Mouse (Mus musculus) heart, embryonic 16.5 days (tissue): ENCODE results near the gene Slc22a21. TPM values are rescaled to one million over a fixed set of nuclear protein-coding genes. Genes with fewer than 3 reads are reported as not detected.

Experiments
- ATAC-seq: fragments of 200-750 bp; cut with Nextera tagmentation; replicated peaks from 2 replicates; pipeline ENCODE4 v1.8.0; 2017; ENCODE audit warnings: moderate number of reproducible peaks; ENCODE audit not compliant: insufficient read depth, low FRiP score; ENCODE audit errors: extremely low read depth
- H3K27ac ChIP-seq: fragments of 300-500 bp; sonication (generic); 2 replicates; pipeline ENCODE4 v1.5.1; 2014; ENCODE audit warnings: mild to moderate bottlenecking, low read length, control low read depth, moderate library complexity
- H3K27me3 ChIP-seq: fragments of 300-500 bp; sonication (generic); 2 replicates; pipeline ENCODE4 v1.6.1; 2014; ENCODE audit warnings: low read length, mixed read lengths; ENCODE audit not compliant: control insufficient read depth, insufficient read depth
- H3K36me3 ChIP-seq: fragments of 300-500 bp; sonication (generic); 2 replicates; pipeline ENCODE4 v1.6.1; 2014; ENCODE audit not compliant: control insufficient read depth, insufficient read depth
- H3K4me1 ChIP-seq: fragments of 300-500 bp; sonication (generic); 2 replicates; pipeline ENCODE4 v1.6.1; 2014; ENCODE audit warnings: low read length, mixed read lengths; ENCODE audit not compliant: control insufficient read depth, insufficient read depth
- H3K4me2 ChIP-seq: fragments of 300-500 bp; sonication (generic); 2 replicates; pipeline ENCODE4 v1.6.1; 2014; ENCODE audit warnings: low read depth, mild to moderate bottlenecking, control low read depth, low read length
- H3K4me3 ChIP-seq: fragments of 300-500 bp; sonication (generic); 2 replicates; pipeline ENCODE4 v1.5.1; 2014; ENCODE audit warnings: mild to moderate bottlenecking, control low read depth, low read length
- H3K9ac ChIP-seq: fragments of 300-500 bp; sonication (generic); 2 replicates; pipeline ENCODE4 v1.6.1; 2014; ENCODE audit warnings: low read length, control low read depth
- H3K9me3 ChIP-seq: fragments of 300-500 bp; sonication (generic); replicated peaks from 2 replicates; pipeline ENCODE4 v1.6.1; 2016; ENCODE audit warnings: low read length; ENCODE audit not compliant: control insufficient read depth
- WGBS: fragments of 180-500 bp; shearing (Covaris S2); extraction: QIAGEN DNeasy Blood & Tissue Kit; methylation state at CpG from one replicate; pipeline ENCODE4 v1.1.7; 2014; 5-methylcytosine and 5-hydroxymethylcytosine counted together
- polyA plus RNA-seq: library from polyadenylated mRNA; unstranded; fragments of >200 nt; fragmentation: Nextera tagmentation; extraction: Ambion mirVana; gene quantifications from 2 replicates; pipeline ENCODE4 v1.2.1, GENCODE M21; 2015

Gene Slc22a21
- polyA plus RNA-seq, 1 experiment from 2014 or later, result 2.0 TPM

DNA sequence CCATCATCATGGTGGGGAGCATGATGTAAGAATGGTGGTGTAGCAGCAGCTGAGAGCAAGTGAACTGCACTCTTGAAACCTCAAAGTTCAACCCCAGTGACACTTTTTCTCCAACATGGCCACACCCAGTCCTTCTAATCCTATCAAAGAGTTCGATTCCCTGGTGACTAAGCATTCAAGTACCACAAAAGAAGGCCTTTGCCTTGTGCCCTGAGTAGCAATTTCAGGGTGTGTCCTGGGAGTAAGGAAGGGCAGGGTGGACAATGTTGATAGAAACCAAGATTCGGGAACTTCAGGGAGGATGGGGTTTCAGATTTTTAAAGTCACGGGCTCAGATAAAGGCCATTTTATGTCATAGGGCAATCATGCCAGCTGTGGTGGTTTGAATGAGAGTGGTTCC, 50.4 kb downstream of the Slc22a21 start:
- Histone ChIP-seq H3K27me3 (no peaks in the 10 kb centered on the region), H3K4me3 (no peak overlapping the region), H3K4me2 (no peak overlapping the region), H3K9me3 (no peaks in the 10 kb centered on the region; the same call in 1 of the 2 replicates), H3K4me1 (peaks cover 6% of the 10 kb centered on the region; the same call in 1 of the 2 replicates), H3K36me3 (no peaks in the 10 kb centered on the region), H3K27ac (no peak overlapping the region), H3K9ac (no peak overlapping the region)
- no peak for ATAC-seq
- WGBS, result 90% methylated on average over 3 of the region's 3 CpGs

- 69% methylated on average over 3 of the region's 3 CpGs for WGBS
- Histone ChIP-seq H3K4me1 (peaks cover 6% of the 10 kb centered on the region; the same call in 1 of the 2 replicates), H3K27ac (no peak overlapping the region), H3K4me2 (no peak overlapping the region), H3K4me3 (no peak overlapping the region), H3K36me3 (no peaks in the 10 kb centered on the region), H3K9me3 (no peaks in the 10 kb centered on the region; the same call in 1 of the 2 replicates), H3K9ac (no peak overlapping the region), H3K27me3 (no peaks in the 10 kb centered on the region)
- no peak for ATAC-seq
Measured at GRCm38 (mm10) chr11:53928585-53928984, 51.5 kb downstream of the Slc22a21 start.

DNA sequence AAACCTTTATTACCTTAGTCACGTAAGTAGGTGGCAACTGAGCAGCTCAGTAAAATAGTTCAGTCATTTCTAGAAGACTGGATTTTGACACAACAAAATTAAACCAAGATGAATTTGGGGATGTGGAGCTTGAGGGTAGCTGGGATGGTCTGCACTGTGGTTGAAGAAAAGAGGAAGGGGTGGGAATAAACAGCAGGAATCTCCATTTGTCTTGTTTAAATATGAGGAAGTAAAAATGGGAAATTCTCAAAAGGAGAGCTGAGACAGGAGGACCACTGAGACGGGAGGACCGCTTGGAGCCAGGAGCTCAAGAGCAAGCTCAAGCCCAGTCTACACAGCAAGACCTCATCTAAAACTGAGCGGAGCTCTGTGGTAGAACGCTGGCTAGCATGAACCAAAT, 53.8 kb downstream of the Slc22a21 start:
- ATAC-seq, result no peak
- WGBS, result 87% methylated on average over 5 of the region's 5 CpGs
- no peaks in the 10 kb centered on the region for H3K36me3 ChIP-seq
- H3K4me2 ChIP-seq, result no peak overlapping the region
- H3K27ac ChIP-seq, result no peak overlapping the region
- peaks cover 2% of the 10 kb centered on the region; the same call in 1 of the 2 replicates for H3K4me1 ChIP-seq
- H3K9ac ChIP-seq, result no peak overlapping the region
- H3K4me3 ChIP-seq, result no peak overlapping the region
- H3K9me3 ChIP-seq, result no peaks in the 10 kb centered on the region; the same call in 1 of the 2 replicates
- H3K27me3 ChIP-seq, result no peaks in the 10 kb centered on the region

- H3K4me3 ChIP-seq, result no peak overlapping the region
- H3K9ac ChIP-seq, result no peak overlapping the region
- H3K36me3 ChIP-seq, result no peaks in the 10 kb centered on the region
- no peak for ATAC-seq
- no peaks in the 10 kb centered on the region for H3K27me3 ChIP-seq
- H3K4me1 ChIP-seq, result no peaks in the 10 kb centered on the region
- H3K9me3 ChIP-seq, result no peaks in the 10 kb centered on the region
- H3K4me2 ChIP-seq, result no peak overlapping the region
- WGBS, result 90% methylated on average over 4 of the region's 4 CpGs
- H3K27ac ChIP-seq, result no peak overlapping the region
Measured at GRCm38 (mm10) chr11:53918851-53919250, 61.3 kb downstream of the Slc22a21 start.

DNA sequence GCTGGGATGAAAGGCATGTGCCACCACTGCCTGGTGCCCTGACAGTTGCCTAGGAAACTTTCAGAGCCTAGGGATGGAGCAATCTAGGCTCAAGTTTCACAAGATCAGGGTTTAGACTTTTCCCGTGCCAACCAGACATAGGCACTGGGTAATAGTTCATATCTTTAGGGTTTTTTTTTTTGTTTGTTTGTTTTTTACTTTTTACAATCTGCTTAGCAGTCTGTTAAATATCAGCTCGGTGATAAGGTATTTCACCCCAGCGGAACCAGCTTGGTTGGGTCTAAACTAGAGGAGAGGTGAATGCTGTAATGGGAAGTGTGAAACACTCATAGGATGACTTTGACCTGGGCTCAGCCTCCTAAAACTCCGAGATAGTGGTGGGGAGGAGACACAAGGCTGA, 69.1 kb downstream of the Slc22a21 start:
- no peaks in the 10 kb centered on the region for H3K9me3 ChIP-seq
- no peak overlapping the region for H3K27ac ChIP-seq
- H3K9ac ChIP-seq, result no peak overlapping the region
- H3K27me3 ChIP-seq, result no peaks in the 10 kb centered on the region
- H3K4me2 ChIP-seq, result no peak overlapping the region
- no peak for ATAC-seq
- no peak overlapping the region for H3K4me3 ChIP-seq
- no peaks in the 10 kb centered on the region for H3K36me3 ChIP-seq
- 53% methylated on average over 4 of the region's 4 CpGs for WGBS
- H3K4me1 ChIP-seq, result no peaks in the 10 kb centered on the region

DNA sequence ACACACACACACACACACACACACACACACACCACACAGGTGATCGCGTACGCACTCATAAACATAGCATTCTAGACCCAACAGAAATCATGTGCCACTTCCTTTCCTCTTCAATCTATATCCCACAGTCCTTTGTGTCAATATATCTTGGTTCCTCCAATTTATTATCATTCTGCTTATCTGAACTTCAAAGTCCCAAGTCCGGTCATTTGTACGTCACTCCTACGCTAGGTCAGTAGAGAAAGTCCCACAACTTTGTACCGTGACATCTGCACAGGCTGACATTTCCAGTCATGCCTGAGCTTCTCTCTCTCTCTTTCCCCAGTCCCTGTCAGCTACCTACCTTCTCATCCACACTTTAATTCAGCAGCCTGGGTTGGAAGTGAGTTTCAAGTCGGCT, 71.4 kb downstream of the Slc22a21 start:
- H3K9me3 ChIP-seq, result no peaks in the 10 kb centered on the region
- H3K27me3 ChIP-seq, result no peaks in the 10 kb centered on the region
- peaks cover 9% of the 10 kb centered on the region for H3K4me1 ChIP-seq
- WGBS, result 78% methylated on average over 8 of the region's 8 CpGs
- no peaks in the 10 kb centered on the region for H3K36me3 ChIP-seq
- no peak overlapping the region for H3K9ac ChIP-seq
- H3K4me3 ChIP-seq, result no peak overlapping the region
- no peak for ATAC-seq
- no peak overlapping the region for H3K27ac ChIP-seq
- H3K4me2 ChIP-seq, result no peak overlapping the region

- Histone ChIP-seq H3K4me3 (no peak overlapping the region), H3K9me3 (no peaks in the 10 kb centered on the region), H3K27me3 (no peaks in the 10 kb centered on the region), H3K9ac (no peak overlapping the region), H3K27ac (no peak overlapping the region), H3K4me1 (peaks cover 10% of the 10 kb centered on the region), H3K36me3 (no peaks in the 10 kb centered on the region), H3K4me2 (no peak overlapping the region)
- no peak; the same call in 1 of the 2 replicates for ATAC-seq
- 78% methylated on average over 9 of the region's 9 CpGs for WGBS
Measured at GRCm38 (mm10) chr11:53904534-53904925, 75.6 kb downstream of the Slc22a21 start.

- Histone ChIP-seq H3K9ac (no peak overlapping the region), H3K27ac (0 out of 2 replicates have a peak overlapping the region, but pooled peaks have one; percentile 4)
Measured at GRCm38 (mm10) chr11:53903781-53904533, 76.2 kb downstream of the Slc22a21 start.

DNA sequence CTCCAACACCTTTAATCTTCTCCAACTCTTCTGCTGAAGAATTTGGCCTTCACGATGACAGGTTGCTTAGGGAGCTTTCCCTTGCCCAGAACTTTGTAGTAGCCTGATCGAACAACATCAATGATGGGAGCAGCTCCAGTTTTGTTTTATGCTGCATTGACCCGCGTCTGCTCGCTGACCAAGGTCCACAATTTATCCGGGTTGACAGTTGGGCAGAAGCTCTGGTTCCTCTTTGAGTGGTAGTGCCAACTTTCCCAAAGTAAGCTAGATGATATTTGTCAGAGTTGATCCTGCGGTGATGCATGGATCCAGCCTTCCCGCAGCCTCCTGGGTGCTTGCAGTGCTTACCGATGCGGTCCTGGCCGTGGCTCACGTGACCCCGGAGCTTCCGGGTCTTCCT, 77.4 kb downstream of the Slc22a21 start:
- 90% methylated on average over 14 of the region's 14 CpGs for WGBS
- Histone ChIP-seq H3K36me3 (no peaks in the 10 kb centered on the region), H3K9ac (no peak overlapping the region), H3K27ac (no peak overlapping the region), H3K9me3 (no peaks in the 10 kb centered on the region), H3K4me2 (no peak overlapping the region), H3K4me1 (peaks cover 10% of the 10 kb centered on the region), H3K27me3 (no peaks in the 10 kb centered on the region), H3K4me3 (no peak overlapping the region)
- ATAC-seq, result no peak

More at GRCm38 (mm10) chr11:53903781-53904533, 76.2 kb downstream of the Slc22a21 start:
- no peak overlapping the region for H3K4me3 ChIP-seq
- no peaks in the 10 kb centered on the region for H3K9me3 ChIP-seq
- H3K36me3 ChIP-seq, result no peaks in the 10 kb centered on the region
- no peaks in the 10 kb centered on the region for H3K27me3 ChIP-seq
- ATAC-seq, result peak; percentile 60; the same call in 1 of the 2 replicates
- WGBS, result 39% methylated on average over 16 of the region's 16 CpGs
- peaks cover 10% of the 10 kb centered on the region for H3K4me1 ChIP-seq
- H3K4me2 ChIP-seq, result no peak overlapping the region
